Mouse (Mus musculus): ENCODE data around the gene Serpina3a. TPM values are rescaled to one million over a fixed set of nuclear protein-coding genes. Genes with fewer than 3 reads are reported as not detected.

Serpina3a gene
- total and polyA plus RNA-seq, 2 experiments from 2014 or later = not detected

- ATAC-seq (no peak), DNase-seq (ENCODE audit: low spot score) (no peak)
- no peak for TF ChIP-seq CTCF (IDR thresholded peaks at IDR 0.05; ENCODE audit: low read depth)
- H3K27ac ChIP-seq = no peak overlapping the region
- no peaks in the 10 kb centered on the region for H3K27me3 ChIP-seq (ENCODE audit: insufficient read depth, low read length)
- no peaks in the 10 kb centered on the region for H3K4me1 ChIP-seq (ENCODE audit: insufficient read depth, low read length)
- no peak overlapping the region for H3K4me3 ChIP-seq (ENCODE audit: low read length)
- 88% methylated on average over 4 of the region's 4 CpGs for WGBS
- H3K4me2 ChIP-seq (ENCODE audit: low read depth, low read length) = no peak overlapping the region
- H3K36me3 ChIP-seq (ENCODE audit: insufficient read depth, low read length) = no peaks in the 10 kb centered on the region
- no peaks in the 10 kb centered on the region for H3K9me3 ChIP-seq (ENCODE audit: low read length)
- H3K9ac ChIP-seq (replicated peaks; ENCODE audit: low read length) = no peak overlapping the region
Observed at GRCm38 (mm10) chr12:104140543-104141103, 28.1 kb downstream of the Serpina3a start.

- Histone ChIP-seq H3K9ac (replicated peaks; ENCODE audit: low read length) (no peak overlapping the region), H3K4me1 (ENCODE audit: insufficient read depth, low read length) (no peaks in the 10 kb centered on the region), H3K27ac (no peak overlapping the region), H3K4me2 (ENCODE audit: low read depth, low read length) (no peak overlapping the region), H3K9me3 (ENCODE audit: low read length) (no peaks in the 10 kb centered on the region), H3K4me3 (ENCODE audit: low read length) (no peak overlapping the region), H3K27me3 (ENCODE audit: insufficient read depth, low read length) (no peaks in the 10 kb centered on the region), H3K36me3 (ENCODE audit: insufficient read depth, low read length) (no peaks in the 10 kb centered on the region)
- ATAC-seq (no peak), DNase-seq (ENCODE audit: low spot score) (no peak)
- 81% methylated on average over 1 of the region's 1 CpGs for WGBS
- TF ChIP-seq CTCF (IDR thresholded peaks at IDR 0.05; ENCODE audit: low read depth) = no peak
Observed at GRCm38 (mm10) chr12:104141506-104141905, 29.0 kb downstream of the Serpina3a start.

GRCm38 (mm10) chr12:104142427-104142826 lies 29.9 kb downstream of the Serpina3a start:
- TF ChIP-seq CTCF (IDR thresholded peaks at IDR 0.05; ENCODE audit: low read depth) = no peak
- Histone ChIP-seq H3K4me2 (ENCODE audit: low read depth, low read length) (no peak overlapping the region), H3K9ac (replicated peaks; ENCODE audit: low read length) (no peak overlapping the region), H3K27me3 (ENCODE audit: insufficient read depth, low read length) (no peaks in the 10 kb centered on the region), H3K36me3 (ENCODE audit: insufficient read depth, low read length) (no peaks in the 10 kb centered on the region), H3K4me3 (ENCODE audit: low read length) (no peak overlapping the region), H3K27ac (no peak overlapping the region), H3K4me1 (ENCODE audit: insufficient read depth, low read length) (no peaks in the 10 kb centered on the region), H3K9me3 (ENCODE audit: low read length) (no peaks in the 10 kb centered on the region)
- DNase-seq (ENCODE audit: low spot score) (no peak), ATAC-seq (no peak)
- WGBS = 59% methylated on average over 1 of the region's 1 CpGs

GRCm38 (mm10) chr12:104143286-104143685 lies 30.8 kb downstream of the Serpina3a start:
- no peak overlapping the region for H3K4me2 ChIP-seq (ENCODE audit: low read depth, low read length)
- ATAC-seq = no peak
- no peak for TF ChIP-seq CTCF (IDR thresholded peaks at IDR 0.05; ENCODE audit: low read depth)
- no peak overlapping the region for H3K27ac ChIP-seq
- no peaks in the 10 kb centered on the region for H3K27me3 ChIP-seq (ENCODE audit: insufficient read depth, low read length)
- no peak for DNase-seq (ENCODE audit: low spot score)
- H3K4me3 ChIP-seq (ENCODE audit: low read length) = no peak overlapping the region
- H3K36me3 ChIP-seq (ENCODE audit: insufficient read depth, low read length) = no peaks in the 10 kb centered on the region
- H3K9ac ChIP-seq (replicated peaks; ENCODE audit: low read length) = no peak overlapping the region
- H3K4me1 ChIP-seq (ENCODE audit: insufficient read depth, low read length) = no peaks in the 10 kb centered on the region
- H3K9me3 ChIP-seq (ENCODE audit: low read length) = no peaks in the 10 kb centered on the region
- WGBS = 76% methylated on average over 1 of the region's 1 CpGs

GRCm38 (mm10) chr12:104145571-104145970 lies 33.0 kb downstream of the Serpina3a start:
- H3K4me2 ChIP-seq (ENCODE audit: low read depth, low read length) = no peak overlapping the region
- H3K4me1 ChIP-seq (ENCODE audit: insufficient read depth, low read length) = no peaks in the 10 kb centered on the region
- no peaks in the 10 kb centered on the region for H3K9me3 ChIP-seq (ENCODE audit: low read length)
- no peak overlapping the region for H3K4me3 ChIP-seq (ENCODE audit: low read length)
- H3K27ac ChIP-seq = no peak overlapping the region
- WGBS = 88% methylated on average over 2 of the region's 2 CpGs
- TF ChIP-seq CTCF (IDR thresholded peaks at IDR 0.05; ENCODE audit: low read depth) = no peak
- no peaks in the 10 kb centered on the region for H3K36me3 ChIP-seq (ENCODE audit: insufficient read depth, low read length)
- no peak for DNase-seq (ENCODE audit: low spot score)
- H3K9ac ChIP-seq (replicated peaks; ENCODE audit: low read length) = no peak overlapping the region
- no peak for ATAC-seq
- H3K27me3 ChIP-seq (ENCODE audit: insufficient read depth, low read length) = no peaks in the 10 kb centered on the region

- H3K4me2 ChIP-seq (ENCODE audit: low read depth, low read length) = no peak overlapping the region
Observed at GRCm38 (mm10) chr12:104151989-104152388, 39.5 kb downstream of the Serpina3a start.

GRCm38 (mm10) chr12:104153041-104153645 lies 40.6 kb downstream of the Serpina3a start:
- no peak for DNase-seq (ENCODE audit: low spot score)
- Histone ChIP-seq H3K36me3 (ENCODE audit: insufficient read depth, low read length) (no peaks in the 10 kb centered on the region), H3K4me2 (ENCODE audit: low read depth, low read length) (no peak overlapping the region), H3K9ac (replicated peaks; ENCODE audit: low read length) (no peak overlapping the region), H3K27me3 (ENCODE audit: insufficient read depth, low read length) (no peaks in the 10 kb centered on the region), H3K27ac (no peak overlapping the region), H3K4me1 (ENCODE audit: insufficient read depth, low read length) (no peaks in the 10 kb centered on the region), H3K9me3 (ENCODE audit: low read length) (no peaks in the 10 kb centered on the region), H3K4me3 (ENCODE audit: low read length) (no peak overlapping the region)
- WGBS = 80% methylated on average over 3 of the region's 3 CpGs
- ATAC-seq = no peak
- TF ChIP-seq CTCF (IDR thresholded peaks at IDR 0.05; ENCODE audit: low read depth) = no peak

More at GRCm38 (mm10) chr12:104151989-104152388, 39.5 kb downstream of the Serpina3a start:
- H3K27ac ChIP-seq = no peak overlapping the region
- no peak overlapping the region for H3K4me3 ChIP-seq (ENCODE audit: low read length)
- H3K4me1 ChIP-seq (ENCODE audit: insufficient read depth, low read length) = no peaks in the 10 kb centered on the region
- no peak for ATAC-seq
- no peak for DNase-seq (ENCODE audit: low spot score)
- H3K9me3 ChIP-seq (ENCODE audit: low read length) = no peaks in the 10 kb centered on the region
- H3K27me3 ChIP-seq (ENCODE audit: insufficient read depth, low read length) = no peaks in the 10 kb centered on the region
- no peak overlapping the region for H3K9ac ChIP-seq (replicated peaks; ENCODE audit: low read length)
- TF ChIP-seq CTCF (IDR thresholded peaks at IDR 0.05; ENCODE audit: low read depth) = no peak
- 70% methylated on average over 2 of the region's 2 CpGs for WGBS
- no peaks in the 10 kb centered on the region for H3K36me3 ChIP-seq (ENCODE audit: insufficient read depth, low read length)
